Mouse (Mus musculus) erythroid progenitor cell, adult 5-6 weeks (primary cell): ENCODE data around the gene Kcnip1. TPM values are rescaled to one million over a fixed set of nuclear protein-coding genes. Genes with fewer than 3 reads are reported as not detected.

ENCODE experiments used
- ATAC-seq: replicated peaks from 2 replicates; pipeline ENCODE4 v1.8.0; 2016; ENCODE audit warnings: moderate number of reproducible peaks, mild to moderate bottlenecking, moderate TSS enrichment, inconsistent platforms; ENCODE audit not compliant: poor library complexity, low FRiP score, severe bottlenecking
- total RNA-seq, 2 experiments: library from RNA; stranded (forward) in 1 of 2; stranded (reverse) in 1 of 2; fragments of 150-400 nt in 1 of 2; fragments of 186-747, 209-891 nt in 1 of 2; gene quantifications; 2 replicates each; pipeline versions ENCODE4 v1.2.3 to v1.2.4; 2015 to 2017; ENCODE audit warnings: low replicate concordance in 2 of 2

The Kcnip1 gene
- total RNA-seq (2015; ENCODE audit: low replicate concordance): not detected in 2 replicates
- total RNA-seq (2017; ENCODE audit: low replicate concordance): not detected in 2 replicates

GRCm38 (mm10) chr11:33992938-33993337 lies at the start of gene Kcnip1:
Kcnip1 (minus strand) TSS chr11:33993152.
- ATAC-seq: no peak

GRCm38 (mm10) chr11:34040061-34040460 lies 47.1 kb upstream of the Kcnip1 start:
- no peak for ATAC-seq

GRCm38 (mm10) chr11:34035909-34036658 lies 43.1 kb upstream of the Kcnip1 start:
- no peak for ATAC-seq

GRCm38 (mm10) chr11:34034794-34035193 lies 41.8 kb upstream of the Kcnip1 start:
- no peak for ATAC-seq

- ATAC-seq: no peak
Measured at GRCm38 (mm10) chr11:34034008-34034505, 41.1 kb upstream of the Kcnip1 start.

- ATAC-seq: no peak
Measured at GRCm38 (mm10) chr11:34031015-34031805, 38.3 kb upstream of the Kcnip1 start.

- ATAC-seq: no peak
Measured at GRCm38 (mm10) chr11:34029658-34030057, 36.7 kb upstream of the Kcnip1 start.

- no peak for ATAC-seq
Measured at GRCm38 (mm10) chr11:34025091-34025490, 32.1 kb upstream of the Kcnip1 start.

- no peak for ATAC-seq
Measured at GRCm38 (mm10) chr11:34012007-34012652, 19.2 kb upstream of the Kcnip1 start.

- no peak for ATAC-seq
Measured at GRCm38 (mm10) chr11:34010859-34011172, 17.9 kb upstream of the Kcnip1 start.

GRCm38 (mm10) chr11:34010133-34010858 lies 17.3 kb upstream of the Kcnip1 start:
- no peak for ATAC-seq

GRCm38 (mm10) chr11:34009316-34010087 lies 16.6 kb upstream of the Kcnip1 start:
- no peak for ATAC-seq

- peak; percentile 45; the same call in 1 of the 2 replicates for ATAC-seq
Measured at GRCm38 (mm10) chr11:34008702-34009101, 15.8 kb upstream of the Kcnip1 start.

- ATAC-seq: no peak
Measured at GRCm38 (mm10) chr11:34008214-34008613, 15.3 kb upstream of the Kcnip1 start.

GRCm38 (mm10) chr11:34007616-34008015 lies 14.7 kb upstream of the Kcnip1 start:
- no peak for ATAC-seq

- ATAC-seq: no peak
Measured at GRCm38 (mm10) chr11:34002593-34002965, 9.6 kb upstream of the Kcnip1 start.

- 0 out of 2 replicates have a peak, but pooled peaks have one; percentile 28 for ATAC-seq
Measured at GRCm38 (mm10) chr11:34001938-34002592, 9.1 kb upstream of the Kcnip1 start.

GRCm38 (mm10) chr11:34000416-34000815 lies 7.5 kb upstream of the Kcnip1 start:
- no peak for ATAC-seq

- no peak for ATAC-seq
Measured at GRCm38 (mm10) chr11:33998244-33998643, 5.3 kb upstream of the Kcnip1 start.
